Mouse (Mus musculus) bone marrow macrophage, adult 2 months (primary cell): Measurements from ENCODE around the gene Ppia.

Source experiments
- CTCF ChIP-seq: IDR thresholded peaks from 2 replicates; pipeline ENCODE4 v1.5.1; 2012; ENCODE audit warnings: low read depth, mild to moderate bottlenecking, low read length, moderate library complexity
- POLR2A ChIP-seq: IDR thresholded peaks from 2 replicates; pipeline ENCODE4 v1.6.1; 2012; ENCODE audit warnings: mild to moderate bottlenecking, low read depth, low read length, borderline replicate concordance

GRCm38 (mm10) chr11:6444077-6444853 is 29.0 kb downstream of the Ppia start, which contains the start of gene H2afv:
- no peak for TF ChIP-seq POLR2A
- no peak for TF ChIP-seq CTCF
